Mouse (Mus musculus): ENCODE results near the gene Rsl1. TPM values are rescaled to one million over a fixed set of nuclear protein-coding genes. Genes with fewer than 3 reads are reported as not detected.
"Not testable (repeated sequence)": the region's sequence is repeated elsewhere in the genome, so short reads cannot be mapped to it uniquely, and the experiment has no call there.

Rsl1 gene
- total RNA-seq (2015) = 6.4 and 8.3 TPM in 2 replicates
- total RNA-seq (2017) = 4.9 and 7.2 TPM in 2 replicates

- ATAC-seq (replicated peaks; ENCODE audit: poor library complexity) = peak; percentile 96
These were observed at the start of gene Rsl1 for GRCm38 (mm10) chr13:67172991-67173722. Gene Rsl1, plus strand, starts transcription at chr13:67173182.

DNA sequence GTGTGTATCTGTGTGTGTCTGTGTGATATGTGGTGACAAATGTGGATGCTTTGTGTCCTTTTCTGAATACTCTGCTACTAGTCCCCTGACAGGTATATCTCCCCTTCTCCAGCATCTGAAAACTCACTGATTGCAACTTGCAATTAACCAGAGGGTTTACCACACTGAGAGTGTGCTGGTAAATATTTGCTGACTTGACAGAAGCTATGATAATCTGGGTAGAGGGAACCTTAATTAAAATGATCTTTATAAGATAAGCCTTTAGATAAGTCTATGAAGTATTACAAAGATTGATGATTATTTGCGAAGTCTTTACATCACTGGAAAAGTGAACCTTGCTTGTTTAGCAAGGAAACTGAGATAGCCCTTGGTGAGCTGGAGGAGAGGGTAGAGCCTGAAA is 48.5 kb upstream of the Rsl1 start:
- no peak for ATAC-seq (replicated peaks; ENCODE audit: poor library complexity)

DNA sequence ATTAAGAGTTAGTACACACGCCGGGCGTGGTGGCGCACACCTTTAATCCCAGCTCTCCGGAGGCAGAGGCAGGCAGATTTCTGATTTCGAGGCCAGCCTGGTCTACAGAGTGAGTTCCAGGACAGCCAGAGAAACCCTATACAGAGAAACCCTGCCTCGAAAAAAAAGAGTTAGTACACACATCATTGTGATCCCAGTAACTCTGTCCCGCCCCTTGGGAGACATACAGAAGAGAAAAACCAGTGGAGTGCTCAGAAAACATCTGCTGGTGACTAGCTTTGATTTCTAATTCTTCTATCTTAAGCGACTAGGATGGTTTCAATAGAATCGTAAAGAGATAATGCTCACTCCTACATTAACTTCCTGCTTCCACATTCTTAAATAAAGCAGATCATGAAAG is 45.5 kb upstream of the Rsl1 start:
- ATAC-seq (replicated peaks; ENCODE audit: poor library complexity) = not testable (repeated sequence)

- peak; percentile 97 for ATAC-seq (replicated peaks; ENCODE audit: poor library complexity)
These were observed 44.8 kb upstream of the Rsl1 start for GRCm38 (mm10) chr13:67128038-67128721.

DNA sequence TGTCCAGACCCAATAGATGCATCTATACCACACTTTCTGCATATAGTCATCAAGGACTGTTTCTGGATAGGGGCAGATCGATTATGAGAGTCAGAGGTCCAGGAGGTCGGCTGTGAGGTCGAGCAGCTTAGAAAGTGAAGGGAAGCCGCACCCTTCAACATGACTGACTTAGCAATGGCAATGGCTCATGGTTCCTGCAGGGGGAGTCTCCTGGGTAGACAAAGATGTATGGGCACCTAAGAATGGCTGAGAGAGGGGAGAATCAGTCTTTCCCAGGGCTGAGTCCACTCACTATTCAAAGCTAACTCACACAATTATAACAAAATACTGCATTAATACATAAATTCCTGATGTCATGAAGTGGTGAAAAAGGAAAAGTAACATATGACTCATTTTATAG is 6.9 kb upstream of the Rsl1 start:
- ATAC-seq (replicated peaks; ENCODE audit: poor library complexity) = peak; percentile 72

GRCm38 (mm10) chr13:67173723-67174055 is 707 bp downstream of the Rsl1 start:
- no peak for ATAC-seq (replicated peaks; ENCODE audit: poor library complexity)

DNA sequence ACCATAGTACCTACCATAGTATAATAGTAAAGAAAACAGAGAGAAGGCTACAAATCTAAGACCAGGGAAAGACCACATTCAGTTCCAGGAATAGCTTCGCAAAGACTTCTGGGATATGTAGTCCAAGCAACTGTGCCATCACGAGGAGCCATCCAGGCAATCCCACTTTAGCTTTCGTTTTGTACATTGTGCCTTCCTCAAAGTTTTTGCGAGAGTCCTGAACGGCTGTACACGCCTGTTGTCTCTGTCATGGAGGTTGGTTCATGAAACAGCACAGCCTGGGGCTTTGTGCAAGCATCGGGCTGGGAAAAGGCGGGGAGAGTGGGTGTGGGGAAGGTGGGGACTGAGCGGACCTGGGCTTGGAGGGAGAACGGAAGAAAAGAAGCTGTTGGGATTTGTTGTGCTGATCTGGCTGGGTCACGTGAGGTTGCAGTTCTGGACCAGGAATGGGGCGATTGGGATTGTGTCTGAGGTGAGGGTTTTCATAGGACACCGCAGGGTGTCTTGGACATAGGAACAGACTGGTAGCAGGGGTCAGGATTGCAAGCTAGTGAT is 21.4 kb downstream of the Rsl1 start, which contains the start of gene Zfp455:
Gene Zfp455 (plus strand): TSS at position 167 of the 555 bp plus-strand sequence.
- ATAC-seq (replicated peaks; ENCODE audit: poor library complexity) = peak; percentile 97

GRCm38 (mm10) chr13:67201656-67202055 is 28.7 kb downstream of the Rsl1 start:
- no peak for ATAC-seq (replicated peaks; ENCODE audit: poor library complexity)

GRCm38 (mm10) chr13:67214015-67214607 is 41.1 kb downstream of the Rsl1 start:
- peak; percentile 69 for ATAC-seq (replicated peaks; ENCODE audit: poor library complexity)

Other genes with a start within 250 kb of the Rsl1 start
- gene Zfp712, start 112.0 kb upstream of the Rsl1 start, total RNA-seq (2015) = 4.6 and 6.0 TPM in 2 replicates
- gene Zfp712, start 112.0 kb upstream of the Rsl1 start, total RNA-seq (2017) = 4.1 and 5.3 TPM in 2 replicates
- 5.6 and 6.9 TPM in 2 replicates for gene Zfp708, start 75.2 kb upstream of the Rsl1 start, total RNA-seq (2015)
- gene Zfp708, start 75.2 kb upstream of the Rsl1 start, total RNA-seq (2017) = 1.0 and 4.0 TPM in 2 replicates
- gene Gm28557, start 64.6 kb upstream of the Rsl1 start, total RNA-seq (2015) = 2.1 and 3.0 TPM in 2 replicates
- gene Gm28557, start 64.6 kb upstream of the Rsl1 start, total RNA-seq (2017) = 3.9 and 4.6 TPM in 2 replicates
- gene Rslcan18, start 56.9 kb upstream of the Rsl1 start, total RNA-seq (2015) = 1.3 and 1.6 TPM in 2 replicates
- gene Rslcan18, start 56.9 kb upstream of the Rsl1 start, total RNA-seq (2017) = 0.20 TPM in 1 of 2 replicates, not detected in the other
- 4.1 and 4.7 TPM in 2 replicates for gene Zfp759, start 51.5 kb upstream of the Rsl1 start, total RNA-seq (2015)
- 4.3 and 8.5 TPM in 2 replicates for gene Zfp759, start 51.5 kb upstream of the Rsl1 start, total RNA-seq (2017)
- gene Zfp455, start 21.3 kb downstream of the Rsl1 start, total RNA-seq (2015) = 2.2 and 4.7 TPM in 2 replicates
- 0.58 and 3.6 TPM in 2 replicates for gene Zfp455, start 21.3 kb downstream of the Rsl1 start, total RNA-seq (2017)
- gene Zfp458, start 105.3 kb downstream of the Rsl1 start, total RNA-seq (2015) = 8.0 and 8.1 TPM in 2 replicates
- 5.7 and 6.4 TPM in 2 replicates for gene Zfp458, start 105.3 kb downstream of the Rsl1 start, total RNA-seq (2017)
- 0.24 and 0.81 TPM in 2 replicates for gene Zfp457, start 133.3 kb downstream of the Rsl1 start, total RNA-seq (2015)
- 1.6 TPM in 1 of 2 replicates, not detected in the other for gene Zfp457, start 133.3 kb downstream of the Rsl1 start, total RNA-seq (2017)
- 5.7 and 8.7 TPM in 2 replicates for gene Zfp595, start 159.4 kb downstream of the Rsl1 start, total RNA-seq (2015)
- gene Zfp595, start 159.4 kb downstream of the Rsl1 start, total RNA-seq (2017) = 3.7 and 8.6 TPM in 2 replicates
- gene Gm28044, start 187.4 kb downstream of the Rsl1 start, total RNA-seq (2015) = 0.72 and 1.5 TPM in 2 replicates
- 17.2 and 21.1 TPM in 2 replicates for gene Gm28044, start 187.4 kb downstream of the Rsl1 start, total RNA-seq (2017)
- gene Zfp953, start 187.4 kb downstream of the Rsl1 start, total RNA-seq (2015) = 10.4 and 12.6 TPM in 2 replicates
- gene Zfp953, start 187.4 kb downstream of the Rsl1 start, total RNA-seq (2017) = 7.4 and 10.9 TPM in 2 replicates
- 1.7 and 2.1 TPM in 2 replicates for gene Gm28041, start 202.6 kb downstream of the Rsl1 start, total RNA-seq (2015)
- gene Gm28041, start 202.6 kb downstream of the Rsl1 start, total RNA-seq (2017) = 1.00 and 1.2 TPM in 2 replicates
- gene Zfp456, start 202.6 kb downstream of the Rsl1 start, total RNA-seq (2015) = 4.8 and 5.2 TPM in 2 replicates
- gene Zfp456, start 202.6 kb downstream of the Rsl1 start, total RNA-seq (2017) = 3.5 and 4.8 TPM in 2 replicates
- 10.0 and 10.4 TPM in 2 replicates for gene Zfp429, start 226.6 kb downstream of the Rsl1 start, total RNA-seq (2015)
- 5.2 and 10.9 TPM in 2 replicates for gene Zfp429, start 226.6 kb downstream of the Rsl1 start, total RNA-seq (2017)
- 2.2 and 2.5 TPM in 2 replicates for gene Zfp459, start 248.2 kb downstream of the Rsl1 start, total RNA-seq (2015)
- gene Zfp459, start 248.2 kb downstream of the Rsl1 start, total RNA-seq (2017) = 0.27 and 0.67 TPM in 2 replicates